Mouse (Mus musculus) heart, embryonic 15.5 days (tissue): Measurements from ENCODE around the gene Efhb. TPM values are rescaled to one million over a fixed set of nuclear protein-coding genes. Genes with fewer than 3 reads are reported as not detected.

ENCODE experiments used
- polyA plus RNA-seq: library from polyadenylated mRNA; unstranded; fragments of >200 nt; fragmentation: Nextera tagmentation; extraction: Ambion mirVana; gene quantifications from 2 replicates; pipeline ENCODE4 v1.2.1, GENCODE M21; 2015

Gene Efhb
- polyA plus RNA-seq, 1 experiment from 2014 or later = 0.34 TPM

Other genes with a start within 250 kb of the Efhb start
- gene Rab5a, start 15.9 kb upstream of the Efhb start, polyA plus RNA-seq = 64.7 and 70.8 TPM in 2 replicates
- 0.18 and 0.21 TPM in 2 replicates for gene Pp2d1, start 76.1 kb upstream of the Efhb start, polyA plus RNA-seq
- gene Kat2b, start 103.5 kb upstream of the Efhb start, polyA plus RNA-seq = 9.7 and 10.1 TPM in 2 replicates
- gene Sgo1, start 226.0 kb upstream of the Efhb start, polyA plus RNA-seq = 16.7 and 23.6 TPM in 2 replicates